Comparison of ENCODE assay signal across 37 mouse cellular contexts in genomic region chr11:96171601-96172000, GRCm38 (mm10). TPM values are rescaled to one million over a fixed set of nuclear protein-coding genes. Genes with fewer than 3 reads are reported as not detected.
"Had no signal": no experiment of that assay in that cellular context is flagged by ENCODE, and none has a peak within 500 bp of the region (broad histone marks: within the 10 kb centered on the region; RNA-seq: fewer than 3 reads in every experiment).

No protein-coding gene starts in this region.

- H3K27ac ChIP-seq: heart, embryonic 10.5 days; heart, embryonic 13.5 days; heart, embryonic 15.5 days; hindbrain, embryonic 10.5 days; hindbrain, embryonic 13.5 days; hindbrain, embryonic 14.5 days; hindbrain, embryonic 15.5 days; hindbrain, postnatal 0 days; intestine, embryonic 15.5 days; kidney, embryonic 15.5 days; kidney, postnatal 0 days; layer of hippocampus, adult 2 months had no signal

- H3K4me1 ChIP-seq: hindbrain, embryonic 13.5 days; hindbrain, embryonic 15.5 days had no signal

- ATAC-seq: hindbrain, embryonic 16.5 days; hindbrain, postnatal 0 days; inflammation-experienced regulatory T-cells, adult 6 months; intestine, embryonic 15.5 days; intestine, embryonic 16.5 days; intestine, postnatal 0 days had no signal

- DNase-seq: heart, postnatal 10 days; heart, postnatal 14 days; heart, postnatal 36 days; heart, postnatal 4 days; kidney, adult 11 months; kidney, adult 2 months; kidney, adult 9 months; kidney, postnatal 10 days; kidney, postnatal 14 days; kidney, postnatal 25 days; kidney, postnatal 36 days; layer of hippocampus, adult 9-11 months; layer of hippocampus, postnatal 36 days had no signal

- H3K4me3 ChIP-seq: heart, embryonic 12.5 days; heart, embryonic 15.5 days; hindbrain, embryonic 10.5 days; hindbrain, embryonic 13.5 days; hindbrain, embryonic 15.5 days; intestine, embryonic 15.5 days; kidney, embryonic 15.5 days; layer of hippocampus, adult 2 months had no signal

- H3K36me3 ChIP-seq: heart, embryonic 10.5 days; heart, embryonic 12.5 days; heart, embryonic 13.5 days; heart, embryonic 15.5 days; hindbrain, embryonic 10.5 days; hindbrain, embryonic 13.5 days; hindbrain, embryonic 15.5 days; intestine, embryonic 15.5 days; kidney, embryonic 15.5 days had no signal

- H3K4me2 ChIP-seq: heart, embryonic 11.5 days; heart, embryonic 12.5 days; heart, embryonic 13.5 days; heart, embryonic 15.5 days; hindbrain, embryonic 13.5 days; hindbrain, embryonic 14.5 days; hindbrain, embryonic 15.5 days; intestine, embryonic 15.5 days; kidney, embryonic 15.5 days had no signal

- H3K9ac ChIP-seq: heart, embryonic 12.5 days; heart, embryonic 13.5 days; heart, embryonic 15.5 days; hindbrain, embryonic 13.5 days; hindbrain, embryonic 14.5 days; hindbrain, embryonic 15.5 days; intestine, embryonic 15.5 days; kidney, embryonic 15.5 days had no signal

- H3K9me3 ChIP-seq: heart, embryonic 10.5 days; heart, embryonic 12.5 days; heart, embryonic 13.5 days; heart, embryonic 15.5 days; hindbrain, embryonic 10.5 days; hindbrain, embryonic 13.5 days; hindbrain, embryonic 15.5 days; intestine, embryonic 15.5 days; kidney, embryonic 15.5 days had no signal

RNA-seq across cellular contexts. Expression of gene Hoxb13, which starts 22.5 kb away (rescaled TPM):
- polyA plus RNA-seq: heart, embryonic 10.5 days; heart, embryonic 11.5 days; heart, embryonic 12.5 days; heart, embryonic 13.5 days; heart, embryonic 14.5 days; heart, embryonic 15.5 days; heart, postnatal 0 days; hindbrain, embryonic 10.5 days; hindbrain, embryonic 13.5 days; hindbrain, embryonic 14.5 days; hindbrain, embryonic 15.5 days; hindbrain, embryonic 16.5 days; hindbrain, postnatal 0 days; inflammation-experienced regulatory T-cells, adult 6 months; intestine, embryonic 14.5 days; intestine, postnatal 0 days; kidney, adult 2 months; kidney, embryonic 14.5 days; kidney, embryonic 16.5 days; kidney, postnatal 0 days; large intestine, adult 2 months had no signal

RNA-seq across cellular contexts. Expression of gene Ttll6, which starts 38.0 kb away (rescaled TPM):
- polyA plus RNA-seq: heart, embryonic 10.5 days; heart, embryonic 11.5 days; heart, embryonic 12.5 days; heart, embryonic 13.5 days; heart, embryonic 14.5 days; heart, postnatal 0 days; inflammation-experienced regulatory T-cells, adult 6 months; kidney, embryonic 14.5 days; kidney, embryonic 15.5 days; kidney, embryonic 16.5 days had no signal

RNA-seq across cellular contexts. Expression of gene Calcoco2, which starts 59.8 kb away (rescaled TPM):
- polyA plus RNA-seq: heart, embryonic 11.5 days; heart, embryonic 12.5 days; heart, embryonic 13.5 days; heart, embryonic 14.5 days; heart, embryonic 15.5 days; heart, postnatal 0 days; hindbrain, embryonic 10.5 days; hindbrain, embryonic 13.5 days; hindbrain, embryonic 14.5 days; hindbrain, embryonic 16.5 days; inflammation-experienced regulatory T-cells, adult 6 months; intestine, embryonic 15.5 days; intestine, postnatal 0 days; kidney, adult 2 months; kidney, embryonic 14.5 days; kidney, embryonic 15.5 days; kidney, embryonic 16.5 days; kidney, postnatal 0 days; large intestine, adult 2 months had no signal
